Comparison of ENCODE assay signal across 19 mouse cellular contexts in genomic region chr5:130296071-130296470, GRCm38 (mm10). TPM values are rescaled to one million over a fixed set of nuclear protein-coding genes. Genes with fewer than 3 reads are reported as not detected.
DNase-seq lines count a peak whose midpoint lies in the region; ATAC-seq and TF ChIP-seq lines count a peak whose summit lies in the region.
"Had no signal": no experiment of that assay in that cellular context is flagged by ENCODE, and none has a peak within 500 bp of the region (broad histone marks: within the 10 kb centered on the region; RNA-seq: fewer than 3 reads in every experiment).

No protein-coding gene starts in this region.

- H3K4me3 ChIP-seq in liver, embryonic 14.5 days (ENCODE audit: insufficient read depth in 1 of 2, low read depth in 2 of 2, low read length in 2 of 2), result no peak overlapping the region
- no peak overlapping the region for H3K4me3 ChIP-seq in liver, embryonic 12.5 days
- H3K4me3 ChIP-seq in E14TG2a.4 (replicated peaks; ENCODE audit: low read length), result no peak overlapping the region
- H3K4me3 ChIP-seq: embryonic facial prominence, embryonic 15.5 days; forebrain, embryonic 12.5 days; hindbrain, embryonic 15.5 days; limb, embryonic 13.5 days; neural tube, embryonic 15.5 days had no signal

- 67% methylated on average over 5 of the region's 5 CpGs for WGBS in liver, embryonic 14.5 days (ENCODE audit: insufficient replicate concordance)
- 72% methylated on average over 5 of the region's 5 CpGs for WGBS in liver, embryonic 12.5 days (ENCODE audit: insufficient replicate concordance)

- peak; percentile 15 for DNase-seq in CD4-positive, CD25-positive, alpha-beta regulatory T cell, adult 2 months (ENCODE audit: low read depth, low spot score)
- DNase-seq in liver, embryonic 14.5 days (ENCODE audit: low read depth in 3 of 3, low spot score in 3 of 3), result no peak
- DNase-seq in left cerebral cortex, adult 9 months (ENCODE audit: low spot score in 2 of 2), result no peak
- DNase-seq in right cerebral cortex, postnatal 4 days, result no peak
- DNase-seq: cerebellum, adult 11 months; heart, postnatal 14 days; kidney, postnatal 10 days; retina, postnatal 1 day; thymus, adult 18-20 months had no signal

- no peaks in the 10 kb centered on the region for H3K4me1 ChIP-seq in liver, embryonic 14.5 days (replicated peaks; ENCODE audit: control insufficient read depth in 2 of 2, insufficient read depth in 2 of 2, low read length in 1 of 2)
- H3K4me1 ChIP-seq in liver, embryonic 12.5 days, result no peaks in the 10 kb centered on the region
- 0 out of 2 replicates have a peak, but pooled peaks cover 3% of the 10 kb centered on the region for H3K4me1 ChIP-seq in E14TG2a.4 (replicated peaks; ENCODE audit: low read depth, low read length)
- H3K4me1 ChIP-seq: embryonic facial prominence, embryonic 15.5 days; forebrain, embryonic 12.5 days; hindbrain, embryonic 15.5 days; limb, embryonic 13.5 days; neural tube, embryonic 15.5 days had no signal

- TF ChIP-seq CTCF in liver, embryonic 14.5 days (IDR thresholded peaks at IDR 0.05; ENCODE audit: low read depth), result peak; percentile 47
- TF ChIP-seq CTCF in E14TG2a.4 (conservative IDR thresholded peaks at IDR 0.05; ENCODE audit: low read length), result peak; percentile 77

- H3K36me3 ChIP-seq in liver, embryonic 14.5 days (replicated peaks; ENCODE audit: control insufficient read depth, insufficient read depth, low read depth), result peaks cover 3% of the 10 kb centered on the region
- peaks cover 97% of the 10 kb centered on the region for H3K36me3 ChIP-seq in liver, embryonic 12.5 days
- H3K36me3 ChIP-seq in E14TG2a.4 (ENCODE audit: insufficient read depth, low read length), result peaks cover 84% of the 10 kb centered on the region

- no peak for TF ChIP-seq EP300 in liver, embryonic 14.5 days (IDR thresholded peaks at IDR 0.05; ENCODE audit: low read depth)

- no peak overlapping the region for H3K9ac ChIP-seq in liver, embryonic 14.5 days (replicated peaks)
- H3K9ac ChIP-seq in liver, embryonic 12.5 days, result no peak overlapping the region
- H3K9ac ChIP-seq: embryonic facial prominence, embryonic 15.5 days; forebrain, embryonic 12.5 days; hindbrain, embryonic 15.5 days; limb, embryonic 13.5 days; neural tube, embryonic 15.5 days had no signal

- no peak overlapping the region for H3K27ac ChIP-seq in liver, embryonic 14.5 days
- H3K27ac ChIP-seq in liver, embryonic 12.5 days, result no peak overlapping the region
- H3K27ac ChIP-seq: embryonic facial prominence, embryonic 15.5 days; forebrain, embryonic 12.5 days; hindbrain, embryonic 15.5 days; limb, embryonic 13.5 days; macrophage; neural tube, embryonic 15.5 days had no signal

- no peaks in the 10 kb centered on the region for H3K9me3 ChIP-seq in liver, embryonic 14.5 days (ENCODE audit: control insufficient read depth, low read length)
- no peaks in the 10 kb centered on the region for H3K9me3 ChIP-seq in liver, embryonic 12.5 days (replicated peaks)
- no peaks in the 10 kb centered on the region for H3K9me3 ChIP-seq in E14TG2a.4 (ENCODE audit: low read length)
- H3K9me3 ChIP-seq: embryonic facial prominence, embryonic 15.5 days; forebrain, embryonic 12.5 days; hindbrain, embryonic 15.5 days; limb, embryonic 13.5 days; neural tube, embryonic 15.5 days had no signal

- H3K27me3 ChIP-seq in liver, embryonic 14.5 days (ENCODE audit: control insufficient read depth, insufficient read depth, low read length), result no peaks in the 10 kb centered on the region
- H3K27me3 ChIP-seq in liver, embryonic 12.5 days (replicated peaks), result no peaks in the 10 kb centered on the region
- H3K27me3 ChIP-seq in E14TG2a.4 (ENCODE audit: insufficient read depth, low read length), result no peaks in the 10 kb centered on the region
- H3K27me3 ChIP-seq: embryonic facial prominence, embryonic 15.5 days; forebrain, embryonic 12.5 days; hindbrain, embryonic 15.5 days; limb, embryonic 13.5 days; neural tube, embryonic 15.5 days had no signal

- no peak for ATAC-seq in CD4-positive, CD25-positive, alpha-beta regulatory T cell, adult 4 months
- no peak for ATAC-seq in liver, embryonic 14.5 days (ENCODE audit: insufficient read depth)
- ATAC-seq in liver, embryonic 12.5 days, result no peak
- ATAC-seq in megakaryocyte, adult 5-6 weeks (ENCODE audit: poor library complexity, severe bottlenecking), result 0 out of 2 replicates have a peak, but pooled peaks have one; percentile 21

- H3K4me2 ChIP-seq in liver, embryonic 14.5 days (ENCODE audit: low read depth), result no peak overlapping the region
- H3K4me2 ChIP-seq in liver, embryonic 12.5 days, result no peak overlapping the region
- H3K4me2 ChIP-seq: embryonic facial prominence, embryonic 15.5 days; forebrain, embryonic 12.5 days; hindbrain, embryonic 15.5 days; limb, embryonic 13.5 days; neural tube, embryonic 15.5 days had no signal

RNA-seq across cellular contexts. Expression of gene Tyw1, which starts 40.7 kb away (rescaled TPM):
- polyA plus RNA-seq in CD4-positive, CD25-positive, alpha-beta regulatory T cell, adult 4 months (2017; shearing (Covaris generic)), result 10 to 100 TPM; 22.1 to 44.6 TPM
- polyA plus RNA-seq in liver, embryonic 14.5 days (2012; rRNA removed), result 5.1 and 6.8 TPM in 2 replicates
- polyA plus RNA-seq in liver, embryonic 14.5 days (2014; fragmentation: Nextera tagmentation; extraction: Ambion mirVana), result 12.1 and 13.5 TPM in 2 replicates
- polyA plus RNA-seq in liver, embryonic 12.5 days (2016; fragmentation: Nextera tagmentation; extraction: Ambion mirVana), result 21.2 and 21.6 TPM in 2 replicates
- total RNA-seq in megakaryocyte, adult 5-6 weeks (2015), result 10.1 and 11.1 TPM in 2 replicates
- 24.0 and 24.4 TPM in 2 replicates for total RNA-seq in megakaryocyte, adult 5-6 weeks (2017)

RNA-seq across cellular contexts. Expression of gene Sbds, which starts 40.7 kb away (rescaled TPM):
- 100 to 1,000 TPM; 124 to 164 TPM for polyA plus RNA-seq in CD4-positive, CD25-positive, alpha-beta regulatory T cell, adult 4 months (2017; shearing (Covaris generic))
- polyA plus RNA-seq in liver, embryonic 14.5 days (2012; rRNA removed), result 17.9 and 35.8 TPM in 2 replicates
- 38.1 and 40.1 TPM in 2 replicates for polyA plus RNA-seq in liver, embryonic 14.5 days (2014; fragmentation: Nextera tagmentation; extraction: Ambion mirVana)
- 64.5 and 68.1 TPM in 2 replicates for polyA plus RNA-seq in liver, embryonic 12.5 days (2016; fragmentation: Nextera tagmentation; extraction: Ambion mirVana)
- 31.0 and 35.4 TPM in 2 replicates for total RNA-seq in megakaryocyte, adult 5-6 weeks (2015)
- total RNA-seq in megakaryocyte, adult 5-6 weeks (2017), result 58.1 and 62.2 TPM in 2 replicates
